Mouse (Mus musculus): ENCODE data around the gene Hist1h2br. TPM values are rescaled to one million over a fixed set of nuclear protein-coding genes. Genes with fewer than 3 reads are reported as not detected.

The Hist1h2br gene
- polyA plus RNA-seq, 1 experiment from 2014 or later, result 11.3 TPM

Small RNA genes within 50 kb of the gene (microRNA-seq; reads per million reads assigned to microRNA genes)
- gene Gm19658 (not detected), gene Gm44346 (not detected), gene Gm44466 (not detected)

Other genes starting within 250 kb of the Hist1h2br start
- not detected in 2 replicates for gene Olfr1362, start 219.7 kb upstream of the Hist1h2br start, polyA plus RNA-seq (2015; fragmentation: Nextera tagmentation; extraction: Ambion mirVana)
- gene Olfr11, start 191.2 kb upstream of the Hist1h2br start, polyA plus RNA-seq (2015; fragmentation: Nextera tagmentation; extraction: Ambion mirVana), result 0.05 TPM in 1 of 2 replicates, not detected in the other
- not detected in 2 replicates for gene Olfr1361, start 170.4 kb upstream of the Hist1h2br start, polyA plus RNA-seq (2015; fragmentation: Nextera tagmentation; extraction: Ambion mirVana)
- gene Olfr1360, start 156.3 kb upstream of the Hist1h2br start, polyA plus RNA-seq (2015; fragmentation: Nextera tagmentation; extraction: Ambion mirVana), result not detected in 2 replicates
- gene Olfr1359, start 135.6 kb upstream of the Hist1h2br start, polyA plus RNA-seq (2015; fragmentation: Nextera tagmentation; extraction: Ambion mirVana), result not detected in 2 replicates
- gene Hist1h2bl, start 117.6 kb upstream of the Hist1h2br start, polyA plus RNA-seq (2015; fragmentation: Nextera tagmentation; extraction: Ambion mirVana), result 1.8 TPM in 1 of 2 replicates, not detected in the other
- 12.9 and 37.4 TPM in 2 replicates for gene Hist1h2ai, start 117.3 kb upstream of the Hist1h2br start, polyA plus RNA-seq (2015; fragmentation: Nextera tagmentation; extraction: Ambion mirVana)
- 10.8 and 11.5 TPM in 2 replicates for gene Hist1h3h, start 116.1 kb upstream of the Hist1h2br start, polyA plus RNA-seq (2015; fragmentation: Nextera tagmentation; extraction: Ambion mirVana)
- gene Hist1h2bm, start 111.7 kb upstream of the Hist1h2br start, polyA plus RNA-seq (2015; fragmentation: Nextera tagmentation; extraction: Ambion mirVana), result 3.7 and 4.2 TPM in 2 replicates
- gene Hist1h4j, start 98.7 kb upstream of the Hist1h2br start, polyA plus RNA-seq (2015; fragmentation: Nextera tagmentation; extraction: Ambion mirVana), result 0.82 and 1.0 TPM in 2 replicates
- gene Hist1h4k, start 83.2 kb upstream of the Hist1h2br start, polyA plus RNA-seq (2015; fragmentation: Nextera tagmentation; extraction: Ambion mirVana), result 1.1 and 3.0 TPM in 2 replicates
- 22.2 and 26.2 TPM in 2 replicates for gene Hist1h2ak, start 79.9 kb upstream of the Hist1h2br start, polyA plus RNA-seq (2015; fragmentation: Nextera tagmentation; extraction: Ambion mirVana)
- gene Hist1h2bn, start 79.6 kb upstream of the Hist1h2br start, polyA plus RNA-seq (2015; fragmentation: Nextera tagmentation; extraction: Ambion mirVana), result 2.5 and 6.7 TPM in 2 replicates
- 11.8 and 15.6 TPM in 2 replicates for gene Hist1h1b, start 53.1 kb upstream of the Hist1h2br start, polyA plus RNA-seq (2015; fragmentation: Nextera tagmentation; extraction: Ambion mirVana)
- 79.2 and 91.2 TPM in 2 replicates for gene Hist1h3i, start 50.4 kb upstream of the Hist1h2br start, polyA plus RNA-seq (2015; fragmentation: Nextera tagmentation; extraction: Ambion mirVana)
- 8.5 TPM in 1 of 2 replicates, not detected in the other for gene Hist1h2an, start 46.5 kb upstream of the Hist1h2br start, polyA plus RNA-seq (2015; fragmentation: Nextera tagmentation; extraction: Ambion mirVana)
- gene Hist1h2bp, start 46.3 kb upstream of the Hist1h2br start, polyA plus RNA-seq (2015; fragmentation: Nextera tagmentation; extraction: Ambion mirVana), result 0.66 and 1.7 TPM in 2 replicates
- gene Hist1h2bq, start 23.5 kb upstream of the Hist1h2br start, polyA plus RNA-seq (2015; fragmentation: Nextera tagmentation; extraction: Ambion mirVana), result 11.1 and 13.1 TPM in 2 replicates
- gene Hist1h2ao, start 23.3 kb upstream of the Hist1h2br start, polyA plus RNA-seq (2015; fragmentation: Nextera tagmentation; extraction: Ambion mirVana), result not detected in 2 replicates
- not detected in 2 replicates for gene Hist1h4m, start 22.0 kb upstream of the Hist1h2br start, polyA plus RNA-seq (2015; fragmentation: Nextera tagmentation; extraction: Ambion mirVana)
- 11.0 and 11.2 TPM in 2 replicates for gene Hist1h4n, start 1.5 kb upstream of the Hist1h2br start, polyA plus RNA-seq (2015; fragmentation: Nextera tagmentation; extraction: Ambion mirVana)
- 1,729 and 1,932 TPM in 2 replicates for gene Hist1h2ap, start 236 bp upstream of the Hist1h2br start, polyA plus RNA-seq (2015; fragmentation: Nextera tagmentation; extraction: Ambion mirVana)
- gene Zfp184, start 111.4 kb downstream of the Hist1h2br start, polyA plus RNA-seq (2015; fragmentation: Nextera tagmentation; extraction: Ambion mirVana), result 20.5 and 22.3 TPM in 2 replicates
- gene Pom121l2, start 147.5 kb downstream of the Hist1h2br start, polyA plus RNA-seq (2015; fragmentation: Nextera tagmentation; extraction: Ambion mirVana), result not detected in 2 replicates
- gene Prss16, start 176.0 kb downstream of the Hist1h2br start, polyA plus RNA-seq (2015; fragmentation: Nextera tagmentation; extraction: Ambion mirVana), result not detected in 2 replicates
- gene Hist1h2ah, start 201.8 kb downstream of the Hist1h2br start, polyA plus RNA-seq (2015; fragmentation: Nextera tagmentation; extraction: Ambion mirVana), result 6.2 TPM in 1 of 2 replicates, not detected in the other
- gene Hist1h2bk, start 202.1 kb downstream of the Hist1h2br start, polyA plus RNA-seq (2015; fragmentation: Nextera tagmentation; extraction: Ambion mirVana), result 4.0 and 5.5 TPM in 2 replicates
- gene Hist1h4i, start 207.6 kb downstream of the Hist1h2br start, polyA plus RNA-seq (2015; fragmentation: Nextera tagmentation; extraction: Ambion mirVana), result 18.1 and 20.1 TPM in 2 replicates
- 17.7 and 21.2 TPM in 2 replicates for gene Hist1h2ag, start 209.2 kb downstream of the Hist1h2br start, polyA plus RNA-seq (2015; fragmentation: Nextera tagmentation; extraction: Ambion mirVana)
- gene Hist1h2bj, start 209.5 kb downstream of the Hist1h2br start, polyA plus RNA-seq (2015; fragmentation: Nextera tagmentation; extraction: Ambion mirVana), result 7.6 and 8.3 TPM in 2 replicates

Measured in midbrain, embryonic 13.5 days (tissue).